Mouse (Mus musculus) Patski (cell line): ENCODE results near the gene Riox1. TPM values are rescaled to one million over a fixed set of nuclear protein-coding genes. Genes with fewer than 3 reads are reported as not detected.

Experiments used
- ATAC-seq: fragments of 100-300 bp; one replicate; pipeline ENCODE4 v1.8.0; 2021
- CTCF ChIA-PET: fragments of 350-600 bp; sonication (Branson Sonifier 250); formaldehyde crosslinking; loops from one replicate; lab custom pipeline; 2022; ENCODE audit warnings: inconsistent platforms; lab: Charles Lee
- POLR2A ChIA-PET: fragments of 350-600 bp; sonication (Branson Sonifier 250); formaldehyde crosslinking; loops from one replicate; lab custom pipeline; 2022; ENCODE audit warnings: antibody characterized with exemption, inconsistent platforms; lab: Charles Lee
- DNase-seq: peaks from one replicate; pipeline ENCODE4 v3.0.0-alpha.2; 2011; ENCODE audit warnings: low read depth, low spot score
- H3K27me3 ChIP-seq: fragments of 371-371 bp; one replicate; pipeline ENCODE4 v1.5.1; 2021
- CTCF ChIP-seq: fragments of 100-300 bp; IDR thresholded peaks from one replicate; pipeline ENCODE4 v1.5.1; 2021
- in situ Hi-C: fragments of 300-500 bp; cut with MboI; formaldehyde crosslinking; loops from 3 replicates; pipeline ENCODE4 v1.11.1; 2018; ENCODE audit warnings: low pct_unique_long_range_greater_than_20kb, mixed read lengths
- polyA plus RNA-seq: library from polyadenylated mRNA; unstranded; gene quantifications from one replicate; pipeline ENCODE4 v1.2.3, GENCODE M21; 2021

Riox1 gene
- polyA plus RNA-seq, result 12.4 TPM

GRCm38 (mm10) chr12:83950493-83950839 lies at the start of gene Riox1:
Riox1 (plus strand) TSS chr12:83950608.
- ChIA-PET POLR2A (no interaction called here), CTCF (no interaction called here)
- H3K27me3 ChIP-seq, result no peaks in the 10 kb centered on the region
- TF ChIP-seq CTCF, result no peak
- DNase-seq (peak; percentile 38), ATAC-seq (peak; percentile 94)
- in situ Hi-C loops, result no loop called here

GRCm38 (mm10) chr12:83910451-83910850 lies 40.0 kb upstream of the Riox1 start:
- ATAC-seq, result no peak
- H3K27me3 ChIP-seq, result no peaks in the 10 kb centered on the region
- ChIA-PET CTCF (no interaction called here), POLR2A (no interaction called here)
- in situ Hi-C loops, result no loop called here
- no peak for DNase-seq
- no peak for TF ChIP-seq CTCF

GRCm38 (mm10) chr12:83914202-83914740 lies 36.1 kb upstream of the Riox1 start:
- in situ Hi-C loops, result no loop called here
- DNase-seq (no peak), ATAC-seq (no peak)
- ChIA-PET CTCF (interaction anchor here (1.4 to 2.3 kb wide), 2 partner anchors 9 to 11 kb away, joined by 3 to 5 read pairs; no protein-coding TSS in a partner anchor), POLR2A (no interaction called here)
- no peaks in the 10 kb centered on the region for H3K27me3 ChIP-seq
- TF ChIP-seq CTCF, result no peak

GRCm38 (mm10) chr12:83914797-83915196 lies 35.6 kb upstream of the Riox1 start:
- no peak for TF ChIP-seq CTCF
- no peak for DNase-seq
- no peaks in the 10 kb centered on the region for H3K27me3 ChIP-seq
- ChIA-PET POLR2A (no interaction called here), CTCF (interaction anchor here (1.4 to 2.3 kb wide), 2 partner anchors 9 to 12 kb away, joined by 3 to 5 read pairs; no protein-coding TSS in a partner anchor)
- no peak for ATAC-seq
- in situ Hi-C loops, result no loop called here

- in situ Hi-C loops, result no loop called here
- ChIA-PET CTCF (interaction anchor here (2.3 kb wide), 1 partner anchor 11 kb away, joined by 5 read pairs; no protein-coding TSS in a partner anchor), POLR2A (interaction anchor here (0.6 kb wide), 1 partner anchor 223 kb away, joined by 3 read pairs; no protein-coding TSS in a partner anchor)
- TF ChIP-seq CTCF, result no peak
- DNase-seq (no peak), ATAC-seq (no peak)
- no peaks in the 10 kb centered on the region for H3K27me3 ChIP-seq
Measured at GRCm38 (mm10) chr12:83916884-83917283, 33.5 kb upstream of the Riox1 start.

GRCm38 (mm10) chr12:83920721-83921441 lies 29.5 kb upstream of the Riox1 start:
- ChIA-PET CTCF (no interaction called here), POLR2A (no interaction called here)
- ATAC-seq, result no peak
- in situ Hi-C loops, result no loop called here
- no peaks in the 10 kb centered on the region for H3K27me3 ChIP-seq
- no peak for TF ChIP-seq CTCF
- DNase-seq, result no peak

GRCm38 (mm10) chr12:83921535-83922381 lies 28.6 kb upstream of the Riox1 start, which contains the start of gene Numb:
Numb (minus strand) TSS chr12:83921934.
- POLR2A ChIA-PET, result no interaction called here
- no peak for TF ChIP-seq CTCF
- CTCF ChIA-PET, result no interaction called here
- DNase-seq (peak; percentile 97), ATAC-seq (peak; percentile 95)
- in situ Hi-C loops, result no loop called here
- no peaks in the 10 kb centered on the region for H3K27me3 ChIP-seq

- ATAC-seq (no peak), DNase-seq (no peak)
- in situ Hi-C loops, result no loop called here
- ChIA-PET POLR2A (interaction anchor here (0.7 kb wide), 1 partner anchor 28 kb away, joined by 3 read pairs; no protein-coding TSS in a partner anchor), CTCF (interaction anchor here (0.7 kb wide), 1 partner anchor 26 kb away, joined by 3 read pairs; no protein-coding TSS in a partner anchor)
- H3K27me3 ChIP-seq, result no peaks in the 10 kb centered on the region
- TF ChIP-seq CTCF, result no peak
Measured at GRCm38 (mm10) chr12:83922724-83923485, 27.5 kb upstream of the Riox1 start.

GRCm38 (mm10) chr12:83923486-83923859 lies 26.9 kb upstream of the Riox1 start:
- no peaks in the 10 kb centered on the region for H3K27me3 ChIP-seq
- CTCF ChIA-PET, result interaction anchor here (0.7 kb wide), 1 partner anchor 25 kb away, joined by 3 read pairs; no protein-coding TSS in a partner anchor
- in situ Hi-C loops, result no loop called here
- POLR2A ChIA-PET, result interaction anchor here (0.6 to 0.7 kb wide), 2 partner anchors 28 to 84 kb away, joined by 3 read pairs; no protein-coding TSS in a partner anchor
- no peak for ATAC-seq
- no peak for TF ChIP-seq CTCF
- DNase-seq, result no peak

GRCm38 (mm10) chr12:83924332-83924731 lies 26.1 kb upstream of the Riox1 start:
- POLR2A ChIA-PET, result interaction anchor here (0.6 kb wide), 1 partner anchor 85 kb away, joined by 3 read pairs; no protein-coding TSS in a partner anchor
- in situ Hi-C loops, result no loop called here
- CTCF ChIA-PET, result no interaction called here
- DNase-seq, result no peak
- no peak for ATAC-seq
- H3K27me3 ChIP-seq, result no peaks in the 10 kb centered on the region
- no peak for TF ChIP-seq CTCF
